Mouse (Mus musculus) frontal cortex, postnatal 25 days (tissue): ENCODE data around the gene Bzw2.
"Not testable (repeated sequence)": the region's sequence is repeated elsewhere in the genome, so short reads cannot be mapped to it uniquely, and the experiment has no call there.

Experiments used
- DNase-seq, 2 experiments: peaks; one replicate each; pipeline ENCODE4 v3.0.0; 2022; ENCODE audit warnings: low spot score in 2 of 2

The Bzw2 gene

GRCm38 (mm10) chr12:36157638-36158308 lies at the start of gene Bzw2:
Gene Bzw2 (minus strand): TSS chr12:36158080.
- peak; percentile 44 to 46 for DNase-seq

- peak in 1 of 2 experiments; percentile 10 for DNase-seq
Measured at GRCm38 (mm10) chr12:36207072-36207799, 49.4 kb upstream of the Bzw2 start.

GRCm38 (mm10) chr12:36205579-36206119 lies 47.8 kb upstream of the Bzw2 start:
- DNase-seq, result not testable (repeated sequence)

GRCm38 (mm10) chr12:36194976-36195375 lies 37.1 kb upstream of the Bzw2 start:
- DNase-seq, result no peak

- DNase-seq, result no peak
Measured at GRCm38 (mm10) chr12:36190343-36190742, 32.5 kb upstream of the Bzw2 start.

GRCm38 (mm10) chr12:36189610-36190009 lies 31.7 kb upstream of the Bzw2 start:
- DNase-seq, result no peak

- peak in 1 of 2 experiments; percentile 3 for DNase-seq
Measured at GRCm38 (mm10) chr12:36187081-36187480, 29.2 kb upstream of the Bzw2 start.

- peak in 1 of 2 experiments; percentile 3 for DNase-seq
Measured at GRCm38 (mm10) chr12:36182570-36182969, 24.7 kb upstream of the Bzw2 start.

GRCm38 (mm10) chr12:36177227-36177626 lies 19.3 kb upstream of the Bzw2 start:
- DNase-seq, result no peak

GRCm38 (mm10) chr12:36165299-36165698 lies 7.4 kb upstream of the Bzw2 start:
- no peak for DNase-seq

GRCm38 (mm10) chr12:36164126-36164791 lies 6.4 kb upstream of the Bzw2 start:
- DNase-seq, result no peak

- DNase-seq, result no peak
Measured at GRCm38 (mm10) chr12:36157304-36157637, 609 bp downstream of the Bzw2 start.

GRCm38 (mm10) chr12:36156637-36157303 lies 1.1 kb downstream of the Bzw2 start, which contains the start of gene Ankmy2:
Gene Ankmy2 (plus strand): TSS chr12:36157114.
- DNase-seq, result peak; percentile 72 to 79

- peak in 1 of 2 experiments; percentile 15 for DNase-seq
Measured at GRCm38 (mm10) chr12:36156101-36156636, 1.7 kb downstream of the Bzw2 start.

- peak in 1 of 2 experiments; percentile 15 for DNase-seq
Measured at GRCm38 (mm10) chr12:36155141-36155641, 2.7 kb downstream of the Bzw2 start.

- DNase-seq, result no peak
Measured at GRCm38 (mm10) chr12:36150737-36151136, 7.1 kb downstream of the Bzw2 start.

GRCm38 (mm10) chr12:36150265-36150664 lies 7.6 kb downstream of the Bzw2 start:
- DNase-seq, result no peak

GRCm38 (mm10) chr12:36146230-36147011 lies 11.5 kb downstream of the Bzw2 start:
- no peak for DNase-seq

- DNase-seq, result no peak
Measured at GRCm38 (mm10) chr12:36140401-36140800, 17.5 kb downstream of the Bzw2 start.

- no peak for DNase-seq
Measured at GRCm38 (mm10) chr12:36137192-36137591, 20.7 kb downstream of the Bzw2 start.
